Mouse (Mus musculus): Measurements from ENCODE around the gene Ptdss2. TPM values are rescaled to one million over a fixed set of nuclear protein-coding genes. Genes with fewer than 3 reads are reported as not detected.
A peak's percentile ranks its signal among the peaks of the same experiment; 100 is the strongest.

Gene Ptdss2
- polyA plus RNA-seq, 1 experiment from 2014 or later, result 64.9 TPM

GRCm38 (mm10) chr7:141164850-141165249 is 42.7 kb downstream of the Ptdss2 start:
- H3K9me3 ChIP-seq, result no peaks in the 10 kb centered on the region
- H3K4me2 ChIP-seq, result no peak overlapping the region
- peaks cover 15% of the 10 kb centered on the region for H3K4me1 ChIP-seq
- no peak overlapping the region for H3K9ac ChIP-seq
- no peak for ATAC-seq (ENCODE audit: low FRiP score)
- WGBS, result 94% methylated on average over 6 of the region's 6 CpGs
- no peak overlapping the region for H3K27ac ChIP-seq
- no peak overlapping the region for H3K4me3 ChIP-seq (replicated peaks)
- 0 out of 2 replicates have a peak, but pooled peaks cover 6% of the 10 kb centered on the region for H3K27me3 ChIP-seq
- peaks cover 45% of the 10 kb centered on the region for H3K36me3 ChIP-seq (replicated peaks)

- Histone ChIP-seq H3K4me1 (peaks cover 18% of the 10 kb centered on the region), H3K27ac (0 out of 2 replicates have a peak overlapping the region, but pooled peaks have one; percentile 36), H3K27me3 (0 out of 2 replicates have a peak, but pooled peaks cover 7% of the 10 kb centered on the region), H3K9ac (peak overlapping the region; percentile 51), H3K4me3 (replicated peaks) (peak overlapping the region; percentile 39), H3K4me2 (peak overlapping the region; percentile 57), H3K9me3 (no peaks in the 10 kb centered on the region), H3K36me3 (replicated peaks) (peaks cover 17% of the 10 kb centered on the region)
- no peak for ATAC-seq (ENCODE audit: low FRiP score)
- WGBS, result 16% methylated on average over 7 of the region's 7 CpGs
These were observed 45.8 kb downstream of the Ptdss2 start for GRCm38 (mm10) chr7:141167901-141168517.

GRCm38 (mm10) chr7:141168518-141168953 is 46.4 kb downstream of the Ptdss2 start:
- no peaks in the 10 kb centered on the region for H3K9me3 ChIP-seq
- H3K4me2 ChIP-seq, result peak overlapping the region; percentile 57
- no peak for ATAC-seq (ENCODE audit: low FRiP score)
- H3K4me3 ChIP-seq (replicated peaks), result peak overlapping the region; percentile 39
- H3K27ac ChIP-seq, result 0 out of 2 replicates have a peak overlapping the region, but pooled peaks have one; percentile 36
- peaks cover 22% of the 10 kb centered on the region for H3K4me1 ChIP-seq
- 0 out of 2 replicates have a peak, but pooled peaks cover 7% of the 10 kb centered on the region for H3K27me3 ChIP-seq
- WGBS, result 4% methylated on average over 22 of the region's 22 CpGs
- peak overlapping the region; percentile 51; the same call in 1 of the 2 replicates for H3K9ac ChIP-seq
- H3K36me3 ChIP-seq (replicated peaks), result peaks cover 13% of the 10 kb centered on the region; the same call in 1 of the 2 replicates

- Histone ChIP-seq H3K4me2 (no peak overlapping the region), H3K27ac (no peak overlapping the region), H3K36me3 (replicated peaks) (0 out of 2 replicates have a peak, but pooled peaks cover 6% of the 10 kb centered on the region), H3K27me3 (0 out of 2 replicates have a peak, but pooled peaks cover 7% of the 10 kb centered on the region), H3K9me3 (no peaks in the 10 kb centered on the region), H3K9ac (no peak overlapping the region), H3K4me1 (peaks cover 22% of the 10 kb centered on the region), H3K4me3 (replicated peaks) (no peak overlapping the region)
- no peak for ATAC-seq (ENCODE audit: low FRiP score)
- WGBS, result 79% methylated on average over 1 of the region's 1 CpGs
These were observed 47.1 kb downstream of the Ptdss2 start for GRCm38 (mm10) chr7:141169300-141169699.

GRCm38 (mm10) chr7:141169866-141170265 is 47.7 kb downstream of the Ptdss2 start:
- Histone ChIP-seq H3K9me3 (no peaks in the 10 kb centered on the region), H3K27me3 (0 out of 2 replicates have a peak, but pooled peaks cover 7% of the 10 kb centered on the region), H3K36me3 (replicated peaks) (0 out of 2 replicates have a peak, but pooled peaks cover 6% of the 10 kb centered on the region), H3K4me2 (no peak overlapping the region), H3K4me1 (peaks cover 22% of the 10 kb centered on the region), H3K27ac (no peak overlapping the region), H3K9ac (no peak overlapping the region), H3K4me3 (replicated peaks) (no peak overlapping the region)
- no peak for ATAC-seq (ENCODE audit: low FRiP score)

GRCm38 (mm10) chr7:141172116-141173006 is 50.2 kb downstream of the Ptdss2 start, which contains the start of gene Rnh1:
Gene Rnh1, minus strand, starts transcription at chr7:141172857.
- ATAC-seq (ENCODE audit: low FRiP score), result peak; percentile 98

GRCm38 (mm10) chr7:141173323-141173850 is 51.2 kb downstream of the Ptdss2 start:
- WGBS, result 93% methylated on average over 5 of the region's 5 CpGs
- ATAC-seq (ENCODE audit: low FRiP score), result no peak

More at GRCm38 (mm10) chr7:141172116-141173006, 50.2 kb downstream of the Ptdss2 start, which contains the start of gene Rnh1:
- no peaks in the 10 kb centered on the region for H3K9me3 ChIP-seq
- 0 out of 2 replicates have a peak, but pooled peaks cover 7% of the 10 kb centered on the region for H3K27me3 ChIP-seq
- peak within 1 kb of the TSS; percentile 69 for H3K9ac ChIP-seq
- H3K4me1 ChIP-seq, result peaks cover 22% of the 10 kb centered on the region
- no peaks in the 10 kb centered on the region for H3K36me3 ChIP-seq (replicated peaks)
- H3K27ac ChIP-seq, result peak within 1 kb of the TSS; percentile 93
- 3% methylated on average over 55 of the region's 55 CpGs for WGBS
- peak within 1 kb of the TSS; percentile 62 for H3K4me2 ChIP-seq
- peak within 1 kb of the TSS; percentile 54 for H3K4me3 ChIP-seq (replicated peaks)

GRCm38 (mm10) chr7:141175068-141175467 is 52.9 kb downstream of the Ptdss2 start:
- Histone ChIP-seq H3K4me1 (peaks cover 7% of the 10 kb centered on the region; the same call in 1 of the 2 replicates), H3K9ac (no peak overlapping the region), H3K27me3 (peaks cover 4% of the 10 kb centered on the region; the same call in 1 of the 2 replicates), H3K4me3 (replicated peaks) (no peak overlapping the region), H3K9me3 (no peaks in the 10 kb centered on the region), H3K27ac (no peak overlapping the region), H3K4me2 (no peak overlapping the region), H3K36me3 (replicated peaks) (no peaks in the 10 kb centered on the region)
- ATAC-seq (ENCODE audit: low FRiP score), result no peak
- 87% methylated on average over 4 of the region's 4 CpGs for WGBS

More at GRCm38 (mm10) chr7:141173323-141173850, 51.2 kb downstream of the Ptdss2 start:
- Histone ChIP-seq H3K4me3 (replicated peaks) (peak overlapping the region; percentile 54), H3K27ac (no peak overlapping the region), H3K4me1 (peaks cover 14% of the 10 kb centered on the region), H3K36me3 (replicated peaks) (no peaks in the 10 kb centered on the region), H3K9ac (no peak overlapping the region; the same call in 1 of the 2 replicates), H3K27me3 (0 out of 2 replicates have a peak, but pooled peaks cover 3% of the 10 kb centered on the region), H3K9me3 (no peaks in the 10 kb centered on the region), H3K4me2 (peak overlapping the region; percentile 62)

GRCm38 (mm10) chr7:141176173-141176572 is 54.0 kb downstream of the Ptdss2 start:
- Histone ChIP-seq H3K27ac (no peak overlapping the region), H3K4me3 (replicated peaks) (no peak overlapping the region), H3K36me3 (replicated peaks) (no peaks in the 10 kb centered on the region), H3K9ac (no peak overlapping the region), H3K9me3 (no peaks in the 10 kb centered on the region), H3K4me1 (peaks cover 7% of the 10 kb centered on the region; the same call in 1 of the 2 replicates), H3K27me3 (peaks cover 4% of the 10 kb centered on the region; the same call in 1 of the 2 replicates), H3K4me2 (no peak overlapping the region)
- ATAC-seq (ENCODE audit: low FRiP score), result no peak
- 3% methylated on average over 8 of the region's 8 CpGs for WGBS

GRCm38 (mm10) chr7:141188194-141188593 is 66.0 kb downstream of the Ptdss2 start:
- Histone ChIP-seq H3K27ac (no peak overlapping the region), H3K36me3 (replicated peaks) (peaks cover 38% of the 10 kb centered on the region), H3K9ac (no peak overlapping the region), H3K9me3 (no peaks in the 10 kb centered on the region), H3K4me2 (no peak overlapping the region), H3K4me1 (peaks cover 17% of the 10 kb centered on the region), H3K4me3 (replicated peaks) (no peak overlapping the region), H3K27me3 (no peaks in the 10 kb centered on the region)
- ATAC-seq (ENCODE audit: low FRiP score), result no peak
- 89% methylated on average over 3 of the region's 3 CpGs for WGBS

GRCm38 (mm10) chr7:141188733-141189132 is 66.6 kb downstream of the Ptdss2 start:
- H3K36me3 ChIP-seq (replicated peaks), result peaks cover 38% of the 10 kb centered on the region
- ATAC-seq (ENCODE audit: low FRiP score), result no peak
- 90% methylated on average over 3 of the region's 3 CpGs for WGBS
- H3K27me3 ChIP-seq, result no peaks in the 10 kb centered on the region
- no peak overlapping the region for H3K9ac ChIP-seq
- no peaks in the 10 kb centered on the region for H3K9me3 ChIP-seq
- no peak overlapping the region for H3K4me3 ChIP-seq (replicated peaks)
- no peak overlapping the region for H3K27ac ChIP-seq
- H3K4me2 ChIP-seq, result no peak overlapping the region
- H3K4me1 ChIP-seq, result peaks cover 19% of the 10 kb centered on the region
